Mouse (Mus musculus): ENCODE measurements around the gene St6galnac6.

GRCm38 (mm10) chr2:32599409-32599808 lies at the start of gene St6galnac6:
- TF ChIP-seq POLR2A (IDR thresholded peaks at IDR 0.05; ENCODE audit: borderline replicate concordance, control insufficient read depth, low read depth, low read length) (no peak), CTCF (IDR thresholded peaks at IDR 0.05; ENCODE audit: control insufficient read depth, insufficient read depth, low read length) (no peak)
